Mouse (Mus musculus) stomach, postnatal 0 days (tissue): ENCODE measurements around the gene Dip2b. TPM values are rescaled to one million over a fixed set of nuclear protein-coding genes. Genes with fewer than 3 reads are reported as not detected.

Experiments used
- ATAC-seq: fragments of 200-750 bp; cut with Nextera tagmentation; 2 replicates; pipeline ENCODE4 v1.8.0; 2017; ENCODE audit not compliant: low FRiP score, low TSS enrichment
- DNase-seq: peaks from one replicate; pipeline ENCODE4 v3.0.0-alpha.2; 2016; ENCODE audit warnings: low spot score
- H3K27ac ChIP-seq: fragments of 300-500 bp; sonication (generic); replicated peaks from 2 replicates; pipeline ENCODE4 v1.5.1; 2014; ENCODE audit warnings: mild to moderate bottlenecking, control low read depth
- H3K27me3 ChIP-seq: fragments of 300-500 bp; sonication (generic); 2 replicates; pipeline ENCODE4 v1.6.1; 2014; ENCODE audit warnings: low read length; ENCODE audit not compliant: control insufficient read depth, insufficient read depth
- H3K36me3 ChIP-seq: fragments of 300-500 bp; sonication (generic); 2 replicates; pipeline ENCODE4 v1.6.1; 2014; ENCODE audit warnings: low read length, mixed read lengths; ENCODE audit not compliant: control insufficient read depth, insufficient read depth
- H3K4me1 ChIP-seq: fragments of 300-500 bp; sonication (generic); replicated peaks from 2 replicates; pipeline ENCODE4 v1.6.1; 2014; ENCODE audit warnings: antibody characterized with exemption; ENCODE audit not compliant: control insufficient read depth, insufficient read depth
- H3K4me2 ChIP-seq: fragments of 300-500 bp; sonication (generic); replicated peaks from 2 replicates; pipeline ENCODE4 v1.6.1; 2014; ENCODE audit warnings: low read depth, mild to moderate bottlenecking, control low read depth, moderate library complexity
- H3K4me3 ChIP-seq: fragments of 300-500 bp; sonication (generic); 2 replicates; pipeline ENCODE4 v1.5.1; 2014; ENCODE audit warnings: low read depth, low read length, control low read depth
- H3K9ac ChIP-seq: fragments of 300-500 bp; sonication (generic); 2 replicates; pipeline ENCODE4 v1.6.1; 2014; ENCODE audit warnings: mild to moderate bottlenecking, low read length, control low read depth, mixed read lengths
- H3K9me3 ChIP-seq: fragments of 300-500 bp; sonication (generic); 2 replicates; pipeline ENCODE4 v1.6.1; 2016; ENCODE audit warnings: low read length; ENCODE audit not compliant: control insufficient read depth
- CTCF ChIP-seq: IDR thresholded peaks from 2 replicates; pipeline ENCODE4 v1.5.1; 2016; ENCODE audit warnings: antibody characterized with exemption, low read depth, mild to moderate bottlenecking, moderate library complexity
- EP300 ChIP-seq: optimal IDR thresholded peaks from 2 replicates; pipeline ENCODE3; 2016; ENCODE audit warnings: antibody characterized with exemption
- WGBS: fragments of 180-500 bp; shearing (Covaris S2); extraction: QIAGEN DNeasy Blood & Tissue Kit; methylation state at CpG from one replicate; pipeline ENCODE4 v1.1.7; 2014; 5-methylcytosine and 5-hydroxymethylcytosine counted together
- polyA plus RNA-seq: library from polyadenylated mRNA; unstranded; fragments of >200 nt; fragmentation: Nextera tagmentation; extraction: Ambion mirVana; gene quantifications from 2 replicates; pipeline ENCODE4 v1.2.1, GENCODE M21; 2015

Gene Dip2b
- polyA plus RNA-seq, 1 experiment from 2014 or later = 5.2 TPM

DNA sequence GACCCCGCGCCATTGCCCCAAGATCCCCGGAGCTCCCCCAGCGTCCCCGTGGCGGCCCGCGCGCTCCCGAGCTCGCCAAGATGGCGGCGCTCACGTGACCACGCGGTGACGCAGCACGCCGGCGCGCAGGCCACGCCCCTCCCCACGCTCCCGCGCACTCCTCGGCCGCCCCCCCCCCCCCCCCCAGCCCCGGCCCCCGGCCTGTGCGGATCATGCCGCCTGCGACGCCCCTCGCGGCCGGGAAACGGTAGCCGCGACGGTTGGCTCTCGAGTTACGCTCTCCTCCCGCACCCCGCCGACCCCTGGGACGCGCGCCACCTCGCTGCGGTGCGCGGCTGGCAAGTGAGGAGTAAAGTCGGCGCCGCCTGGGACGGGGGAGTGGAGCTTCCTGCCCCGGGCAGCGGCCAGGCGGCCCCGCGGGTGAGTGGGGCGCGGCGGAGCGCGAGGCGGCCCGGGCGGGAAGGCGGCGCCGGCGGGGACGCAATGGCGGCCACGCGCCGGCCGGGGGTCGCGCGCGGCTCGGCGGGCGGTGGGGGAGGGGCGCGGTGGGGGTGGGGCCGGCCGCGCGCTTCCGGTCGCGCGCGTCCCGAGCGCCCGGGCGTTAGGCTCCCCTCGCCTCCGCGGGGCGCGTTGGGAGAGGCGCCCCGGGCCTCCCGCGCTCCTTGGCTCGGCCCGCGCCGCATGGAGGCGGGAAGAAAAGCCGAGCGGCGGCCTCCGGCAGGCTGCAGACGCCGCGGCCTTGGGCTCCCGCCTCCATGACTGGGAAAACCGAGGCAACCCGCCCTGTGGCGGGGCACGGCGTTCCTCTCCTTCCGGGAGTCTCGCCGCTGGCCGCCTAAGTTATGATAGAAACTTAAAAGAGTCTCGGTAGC lies 189.4 kb downstream of the Dip2b start, which contains the start of gene Atf1:
TSS of gene Atf1 (plus strand) at position 157 of the 872 bp plus-strand sequence.
- H3K27ac ChIP-seq = peak within 1 kb of the TSS; percentile 100
- DNase-seq = peak; percentile 93
- H3K27me3 ChIP-seq = no peaks in the 10 kb centered on the region
- under 1% methylated on average over 88 of the region's 133 CpGs for WGBS
- peak within 1 kb of the TSS; percentile 56 for H3K4me2 ChIP-seq
- 0 out of 2 replicates have a peak, but pooled peaks cover 6% of the 10 kb centered on the region for H3K9me3 ChIP-seq
- TF ChIP-seq CTCF = peak; percentile 60
- no peak for TF ChIP-seq EP300
- H3K9ac ChIP-seq = peak within 1 kb of the TSS; percentile 98
- ATAC-seq = peak; percentile 80
- no peaks in the 10 kb centered on the region for H3K36me3 ChIP-seq
- H3K4me1 ChIP-seq = no peaks in the 10 kb centered on the region
- peak within 1 kb of the TSS; percentile 83 for H3K4me3 ChIP-seq

DNA sequence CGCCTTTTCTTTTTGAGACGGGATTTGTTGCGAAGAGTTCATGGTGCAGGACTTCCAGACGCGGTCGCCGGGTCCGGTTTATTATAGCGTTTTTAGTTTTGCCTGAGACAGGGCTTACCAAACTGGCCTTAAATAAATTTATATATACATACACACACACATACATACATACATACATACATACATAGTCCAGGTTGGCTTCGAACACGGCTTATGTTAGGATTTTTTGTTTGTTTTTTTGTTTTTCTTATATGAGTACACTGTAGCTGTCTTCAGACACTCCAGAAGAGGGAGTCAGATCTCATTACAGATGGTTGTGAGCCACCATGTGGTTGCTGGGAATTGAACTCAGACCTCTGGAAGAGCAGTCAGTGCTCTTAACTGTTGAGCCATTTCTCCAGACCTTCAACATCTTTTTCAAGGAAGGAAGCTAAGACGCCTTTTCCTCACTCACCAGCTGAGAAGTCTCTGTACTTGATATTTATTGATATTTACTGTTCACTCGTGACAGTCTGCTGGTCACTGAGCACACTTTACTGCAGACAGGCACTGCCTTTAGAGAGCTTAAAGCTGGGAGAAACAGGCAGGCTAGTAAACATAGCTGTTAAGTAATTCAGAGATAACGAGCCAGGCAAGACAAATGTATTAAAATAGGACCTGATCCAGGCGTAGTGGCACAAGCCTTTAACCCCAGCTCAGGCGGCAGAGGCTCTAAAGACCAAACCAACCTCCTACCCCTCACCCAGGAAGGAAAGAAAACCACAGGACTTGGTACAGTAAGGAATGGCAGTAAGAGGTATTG lies 190.3 kb downstream of the Dip2b start:
- Histone ChIP-seq H3K4me2 (peak overlapping the region; percentile 50), H3K36me3 (no peaks in the 10 kb centered on the region), H3K9ac (peak overlapping the region; percentile 98), H3K4me1 (no peaks in the 10 kb centered on the region), H3K27ac (peak overlapping the region; percentile 100), H3K27me3 (no peaks in the 10 kb centered on the region), H3K4me3 (peak overlapping the region; percentile 83), H3K9me3 (no peaks in the 10 kb centered on the region)
- peak; percentile 41 for TF ChIP-seq CTCF
- TF ChIP-seq EP300 = no peak
- no peak for DNase-seq
- WGBS = 6% methylated on average over 16 of the region's 16 CpGs
- ATAC-seq = no peak; the same call in 1 of the 2 replicates

GRCm38 (mm10) chr15:100230655-100231054 lies 192.2 kb downstream of the Dip2b start:
- Histone ChIP-seq H3K9ac (no peak overlapping the region), H3K36me3 (0 out of 2 replicates have a peak, but pooled peaks cover 5% of the 10 kb centered on the region), H3K27me3 (no peaks in the 10 kb centered on the region), H3K9me3 (no peaks in the 10 kb centered on the region), H3K4me3 (no peak overlapping the region), H3K27ac (no peak overlapping the region), H3K4me2 (no peak overlapping the region), H3K4me1 (no peaks in the 10 kb centered on the region)
- no peak for DNase-seq
- TF ChIP-seq EP300 (no peak), CTCF (peak; percentile 38)
- 77% methylated on average over 1 of the region's 1 CpGs for WGBS
- ATAC-seq = no peak

DNA sequence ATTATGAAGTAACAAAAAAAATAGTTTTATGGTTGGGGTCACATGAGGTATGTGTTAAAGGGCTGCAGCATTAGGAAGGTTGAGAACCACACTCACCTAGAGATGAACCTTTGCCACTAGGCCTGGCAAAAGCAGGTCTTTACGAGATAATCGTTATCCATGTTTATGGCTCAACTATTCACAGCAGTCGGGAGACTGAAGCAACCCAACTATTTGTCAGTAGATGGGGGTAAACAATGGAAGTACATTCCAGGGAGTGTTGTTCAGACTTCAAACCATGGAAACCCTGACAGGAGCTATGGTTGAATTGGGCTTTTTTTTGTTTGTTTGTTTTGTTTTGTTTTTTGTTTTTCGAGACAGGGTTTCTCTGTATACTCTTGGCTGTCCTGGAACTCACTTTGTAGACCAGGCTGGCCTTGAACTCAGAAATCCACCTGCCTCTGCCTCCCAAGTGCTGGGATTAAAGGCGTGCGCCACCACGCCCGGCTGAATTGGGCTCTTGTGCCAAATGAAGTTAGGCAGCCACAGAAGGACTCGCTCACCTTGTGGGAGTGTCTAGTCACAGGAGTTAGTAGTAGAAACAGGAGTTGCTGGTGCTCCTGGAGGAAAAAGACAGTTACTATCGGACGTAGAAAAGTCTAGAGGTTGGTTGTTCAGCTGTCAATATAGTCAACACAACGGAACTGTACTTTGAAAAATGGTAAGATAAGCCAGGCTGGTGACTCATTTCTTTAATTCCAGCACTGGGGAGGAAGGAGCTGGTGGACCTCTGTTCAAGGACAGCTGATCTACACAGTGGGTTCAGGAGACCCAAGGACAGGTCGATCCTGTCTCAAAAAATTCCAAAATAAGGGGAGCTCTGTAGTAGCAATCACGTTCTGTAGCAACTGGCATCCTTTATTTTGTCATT lies 193.4 kb downstream of the Dip2b start:
- Histone ChIP-seq H3K36me3 (0 out of 2 replicates have a peak, but pooled peaks cover 5% of the 10 kb centered on the region), H3K9me3 (no peaks in the 10 kb centered on the region), H3K9ac (no peak overlapping the region), H3K27ac (no peak overlapping the region), H3K4me2 (no peak overlapping the region), H3K4me1 (no peaks in the 10 kb centered on the region), H3K4me3 (no peak overlapping the region), H3K27me3 (no peaks in the 10 kb centered on the region)
- DNase-seq (no peak), ATAC-seq (no peak)
- 73% methylated on average over 14 of the region's 14 CpGs for WGBS
- TF ChIP-seq CTCF (no peak), EP300 (no peak)
